Mouse (Mus musculus): ENCODE measurements around the gene Snapc5. TPM values are rescaled to one million over a fixed set of nuclear protein-coding genes. Genes with fewer than 3 reads are reported as not detected.
A peak's percentile ranks its signal among the peaks of the same experiment; 100 is the strongest.

Snapc5 gene
- polyA plus RNA-seq, 1 experiment from 2014 or later, result 29.8 TPM

DNA sequence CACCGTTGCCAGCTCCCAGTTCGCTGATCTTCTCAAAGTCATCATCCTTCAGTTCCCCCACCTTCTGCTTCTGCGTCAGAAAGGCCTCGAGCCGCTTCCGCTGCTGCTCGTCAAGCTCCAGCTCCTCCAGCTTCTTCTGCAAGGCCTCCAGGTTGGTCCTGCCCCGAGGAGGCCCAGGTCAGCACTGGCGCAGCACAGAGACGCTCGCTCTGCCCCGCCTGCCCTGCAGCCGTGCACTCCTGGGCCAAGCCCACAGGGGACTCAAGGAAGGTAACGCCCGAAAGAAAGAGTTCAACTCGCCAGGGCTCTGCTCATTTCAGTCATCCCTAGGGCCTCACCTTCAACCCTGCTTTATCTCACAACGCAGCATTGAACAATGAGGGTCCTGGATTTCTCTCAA is 35.4 kb downstream of the Snapc5 start:
- H3K36me3 ChIP-seq, result peaks cover 40% of the 10 kb centered on the region
- peaks cover 19% of the 10 kb centered on the region for H3K4me1 ChIP-seq
- H3K27ac ChIP-seq, result no peak overlapping the region
- H3K27me3 ChIP-seq (ENCODE audit: insufficient read depth, poor library complexity, severe bottlenecking), result no peaks in the 10 kb centered on the region
- no peaks in the 10 kb centered on the region for H3K9me3 ChIP-seq
- H3K4me3 ChIP-seq, result no peak overlapping the region
- DNase-seq (ENCODE audit: low spot score), result no peak
- 86% methylated on average over 17 of the region's 17 CpGs for WGBS

DNA sequence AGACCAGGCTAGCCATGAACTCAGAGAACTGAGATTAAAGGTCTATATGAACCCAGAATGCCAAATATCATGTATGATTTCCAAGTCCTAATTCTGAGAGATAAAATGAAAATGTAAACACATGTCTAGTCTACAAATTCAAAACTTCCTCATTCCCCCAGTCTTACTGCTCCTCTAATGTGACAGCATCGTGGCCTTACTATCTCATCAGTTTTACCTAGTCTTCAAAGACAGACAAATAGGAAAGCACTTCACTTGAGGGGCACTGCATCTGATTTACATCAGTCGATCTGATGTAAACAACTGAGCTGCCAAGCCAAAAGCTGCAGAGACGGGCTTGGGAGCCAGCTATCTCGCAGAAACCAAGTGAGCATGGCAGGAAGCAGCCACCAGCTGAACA is 37.0 kb downstream of the Snapc5 start:
- 67% methylated on average over 4 of the region's 4 CpGs for WGBS
- no peak overlapping the region for H3K4me3 ChIP-seq
- no peak overlapping the region for H3K27ac ChIP-seq
- H3K4me1 ChIP-seq, result peaks cover 26% of the 10 kb centered on the region
- no peak for DNase-seq (ENCODE audit: low spot score)
- no peaks in the 10 kb centered on the region for H3K9me3 ChIP-seq
- H3K27me3 ChIP-seq (ENCODE audit: insufficient read depth, poor library complexity, severe bottlenecking), result no peaks in the 10 kb centered on the region
- H3K36me3 ChIP-seq, result peaks cover 25% of the 10 kb centered on the region

- H3K9me3 ChIP-seq, result no peaks in the 10 kb centered on the region
- H3K27me3 ChIP-seq (ENCODE audit: insufficient read depth, poor library complexity, severe bottlenecking), result no peaks in the 10 kb centered on the region
- H3K4me1 ChIP-seq, result peaks cover 26% of the 10 kb centered on the region
- no peak for DNase-seq (ENCODE audit: low spot score)
- 88% methylated on average over 2 of the region's 2 CpGs for WGBS
- no peak overlapping the region for H3K27ac ChIP-seq
- H3K4me3 ChIP-seq, result no peak overlapping the region
- peaks cover 20% of the 10 kb centered on the region for H3K36me3 ChIP-seq
Measured at GRCm38 (mm10) chr9:64216641-64217040, 37.6 kb downstream of the Snapc5 start.

- no peaks in the 10 kb centered on the region for H3K27me3 ChIP-seq (ENCODE audit: insufficient read depth, poor library complexity, severe bottlenecking)
- peaks cover 8% of the 10 kb centered on the region for H3K36me3 ChIP-seq
- H3K4me3 ChIP-seq, result no peak overlapping the region
- no peak for DNase-seq (ENCODE audit: low spot score)
- no peak overlapping the region for H3K27ac ChIP-seq
- no peaks in the 10 kb centered on the region for H3K9me3 ChIP-seq
- peaks cover 28% of the 10 kb centered on the region for H3K4me1 ChIP-seq
Measured at GRCm38 (mm10) chr9:64217887-64218286, 38.8 kb downstream of the Snapc5 start.

DNA sequence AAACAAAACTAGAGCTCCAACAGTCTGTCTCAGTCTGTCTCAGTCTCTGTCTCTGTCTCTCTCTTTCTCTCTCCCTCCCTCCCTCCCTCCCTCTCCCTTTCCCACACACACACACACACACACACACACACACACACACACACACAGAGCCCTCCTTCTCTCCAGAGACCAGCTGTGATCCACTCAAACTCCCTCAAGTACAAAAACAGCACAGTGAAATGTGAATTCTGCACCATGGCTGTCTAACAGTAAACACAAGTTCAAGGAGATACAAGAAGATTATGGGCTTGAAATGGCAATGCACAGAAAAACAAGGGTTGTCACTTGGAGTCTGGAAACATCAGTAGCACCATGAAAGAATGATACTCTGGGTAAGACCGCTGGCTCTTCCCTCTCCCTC is 40.2 kb downstream of the Snapc5 start:
- Histone ChIP-seq H3K27ac (no peak overlapping the region), H3K27me3 (ENCODE audit: insufficient read depth, poor library complexity, severe bottlenecking) (no peaks in the 10 kb centered on the region), H3K9me3 (no peaks in the 10 kb centered on the region), H3K4me3 (no peak overlapping the region), H3K4me1 (peaks cover 28% of the 10 kb centered on the region), H3K36me3 (peaks cover 6% of the 10 kb centered on the region)
- no peak for DNase-seq (ENCODE audit: low spot score)
- 75% methylated on average over 1 of the region's 1 CpGs for WGBS

GRCm38 (mm10) chr9:64219772-64220420 is 40.8 kb downstream of the Snapc5 start:
- H3K27ac ChIP-seq, result no peak overlapping the region
- H3K4me1 ChIP-seq, result peaks cover 32% of the 10 kb centered on the region
- 85% methylated on average over 10 of the region's 10 CpGs for WGBS
- no peak for DNase-seq (ENCODE audit: low spot score)
- H3K27me3 ChIP-seq (ENCODE audit: insufficient read depth, poor library complexity, severe bottlenecking), result no peaks in the 10 kb centered on the region
- H3K36me3 ChIP-seq, result peaks cover 3% of the 10 kb centered on the region; the same call in 1 of the 2 replicates
- H3K4me3 ChIP-seq, result no peak overlapping the region
- no peaks in the 10 kb centered on the region for H3K9me3 ChIP-seq

DNA sequence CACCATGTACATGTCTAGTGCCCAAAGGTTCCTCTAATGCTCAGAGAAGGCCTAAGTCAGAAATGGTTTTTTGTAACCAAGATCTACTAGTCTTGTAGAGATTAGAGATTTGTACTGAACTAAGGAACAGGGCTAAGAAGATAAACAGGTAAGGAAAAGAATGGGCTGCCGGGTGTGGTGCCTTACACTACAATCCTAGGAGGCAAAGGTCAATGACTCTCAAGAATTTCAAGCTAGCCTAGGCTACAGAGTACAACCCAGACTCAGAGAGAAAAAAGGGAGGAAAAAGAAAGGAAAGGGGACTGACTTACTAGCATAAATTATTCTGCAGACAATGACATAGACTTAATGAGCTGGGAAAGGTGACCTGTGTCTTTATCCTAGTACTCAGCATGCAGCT is 41.5 kb downstream of the Snapc5 start:
- no peak for DNase-seq (ENCODE audit: low spot score)
- no peak overlapping the region for H3K27ac ChIP-seq
- H3K27me3 ChIP-seq (ENCODE audit: insufficient read depth, poor library complexity, severe bottlenecking), result no peaks in the 10 kb centered on the region
- peaks cover 38% of the 10 kb centered on the region for H3K4me1 ChIP-seq
- H3K36me3 ChIP-seq, result peaks cover 3% of the 10 kb centered on the region; the same call in 1 of the 2 replicates
- no peaks in the 10 kb centered on the region for H3K9me3 ChIP-seq
- no peak overlapping the region for H3K4me3 ChIP-seq
- 71% methylated on average over 1 of the region's 1 CpGs for WGBS

DNA sequence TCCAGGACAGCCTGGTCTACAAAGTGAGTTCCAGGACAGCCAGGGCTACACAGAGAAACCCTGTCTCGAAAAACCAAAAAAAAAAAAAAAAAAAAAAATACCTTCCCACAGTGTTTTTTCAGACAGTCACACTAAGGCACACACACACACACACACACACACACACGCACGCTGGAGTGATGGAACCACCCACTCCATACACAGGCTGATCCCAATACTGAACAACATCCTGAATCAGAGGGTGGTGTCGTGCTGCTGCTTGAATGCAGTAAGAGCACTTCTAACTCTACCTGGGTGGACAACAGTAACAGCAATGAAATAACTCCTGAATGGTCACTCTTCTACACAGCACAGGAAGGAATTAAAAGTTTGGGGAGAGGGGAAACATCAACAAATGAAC is 42.4 kb downstream of the Snapc5 start:
- whole genome bisulfite sequencing, result 91% methylated on average over 4 of the region's 4 CpGs
- no peaks in the 10 kb centered on the region for H3K27me3 ChIP-seq (ENCODE audit: insufficient read depth, poor library complexity, severe bottlenecking)
- DNase-seq (ENCODE audit: low spot score), result no peak
- peaks cover 40% of the 10 kb centered on the region for H3K4me1 ChIP-seq
- H3K4me3 ChIP-seq, result no peak overlapping the region
- peaks cover 3% of the 10 kb centered on the region; the same call in 1 of the 2 replicates for H3K36me3 ChIP-seq
- no peak overlapping the region for H3K27ac ChIP-seq
- H3K9me3 ChIP-seq, result no peaks in the 10 kb centered on the region

GRCm38 (mm10) chr9:64222098-64222497 is 43.0 kb downstream of the Snapc5 start:
- Histone ChIP-seq H3K9me3 (no peaks in the 10 kb centered on the region), H3K4me1 (peaks cover 38% of the 10 kb centered on the region), H3K36me3 (peaks cover 3% of the 10 kb centered on the region; the same call in 1 of the 2 replicates), H3K27ac (no peak overlapping the region), H3K27me3 (ENCODE audit: insufficient read depth, poor library complexity, severe bottlenecking) (no peaks in the 10 kb centered on the region), H3K4me3 (no peak overlapping the region)
- 79% methylated on average over 2 of the region's 2 CpGs for WGBS
- no peak for DNase-seq (ENCODE audit: low spot score)

DNA sequence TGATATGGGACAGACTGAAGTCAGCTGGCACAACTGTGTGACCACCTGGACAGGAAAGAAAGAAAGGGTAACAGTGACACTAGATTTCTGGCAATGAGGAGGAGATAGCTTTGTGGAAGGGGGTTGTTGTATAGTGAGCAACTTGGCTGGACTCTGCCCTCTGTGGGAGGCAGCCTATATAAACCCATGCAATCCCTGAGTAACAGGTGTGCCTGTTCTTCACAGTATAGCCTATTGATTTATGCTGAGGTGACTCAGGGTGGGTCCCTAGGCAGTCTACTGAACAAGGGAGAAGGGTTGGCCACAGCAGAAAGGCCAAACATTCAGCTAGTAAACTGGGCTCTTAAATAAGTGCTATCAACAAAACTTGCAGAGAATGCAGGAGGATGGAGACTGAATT is 46.7 kb downstream of the Snapc5 start:
- H3K27me3 ChIP-seq (ENCODE audit: insufficient read depth, poor library complexity, severe bottlenecking), result no peaks in the 10 kb centered on the region
- peaks cover 3% of the 10 kb centered on the region; the same call in 1 of the 2 replicates for H3K36me3 ChIP-seq
- no peak overlapping the region for H3K4me3 ChIP-seq
- no peak for DNase-seq (ENCODE audit: low spot score)
- no peaks in the 10 kb centered on the region for H3K9me3 ChIP-seq
- H3K27ac ChIP-seq, result no peak overlapping the region
- peaks cover 32% of the 10 kb centered on the region for H3K4me1 ChIP-seq

GRCm38 (mm10) chr9:64227736-64228135 is 48.7 kb downstream of the Snapc5 start:
- DNase-seq (ENCODE audit: low spot score), result no peak
- no peaks in the 10 kb centered on the region for H3K27me3 ChIP-seq (ENCODE audit: insufficient read depth, poor library complexity, severe bottlenecking)
- peaks cover 49% of the 10 kb centered on the region for H3K4me1 ChIP-seq
- H3K9me3 ChIP-seq, result no peaks in the 10 kb centered on the region
- no peak overlapping the region for H3K4me3 ChIP-seq
- WGBS, result 61% methylated on average over 12 of the region's 12 CpGs
- no peak overlapping the region for H3K27ac ChIP-seq
- peaks cover 3% of the 10 kb centered on the region; the same call in 1 of the 2 replicates for H3K36me3 ChIP-seq

- Histone ChIP-seq H3K27ac (no peak overlapping the region), H3K4me1 (peaks cover 49% of the 10 kb centered on the region), H3K9me3 (no peaks in the 10 kb centered on the region)
Measured at GRCm38 (mm10) chr9:64228972-64229371, 49.9 kb downstream of the Snapc5 start.

GRCm38 (mm10) chr9:64231171-64231570 is 52.1 kb downstream of the Snapc5 start:
- Histone ChIP-seq H3K4me3 (no peak overlapping the region), H3K27me3 (ENCODE audit: insufficient read depth, poor library complexity, severe bottlenecking) (no peaks in the 10 kb centered on the region), H3K36me3 (peaks cover 10% of the 10 kb centered on the region), H3K27ac (peak overlapping the region; percentile 23; the same call in 1 of the 2 replicates), H3K9me3 (no peaks in the 10 kb centered on the region), H3K4me1 (peaks cover 33% of the 10 kb centered on the region)
- no peak for DNase-seq (ENCODE audit: low spot score)
- WGBS, result 47% methylated on average over 5 of the region's 5 CpGs

More at GRCm38 (mm10) chr9:64228972-64229371, 49.9 kb downstream of the Snapc5 start:
- H3K4me3 ChIP-seq, result no peak overlapping the region
- H3K36me3 ChIP-seq, result no peaks in the 10 kb centered on the region
- no peaks in the 10 kb centered on the region for H3K27me3 ChIP-seq (ENCODE audit: insufficient read depth, poor library complexity, severe bottlenecking)
- DNase-seq (ENCODE audit: low spot score), result no peak

DNA sequence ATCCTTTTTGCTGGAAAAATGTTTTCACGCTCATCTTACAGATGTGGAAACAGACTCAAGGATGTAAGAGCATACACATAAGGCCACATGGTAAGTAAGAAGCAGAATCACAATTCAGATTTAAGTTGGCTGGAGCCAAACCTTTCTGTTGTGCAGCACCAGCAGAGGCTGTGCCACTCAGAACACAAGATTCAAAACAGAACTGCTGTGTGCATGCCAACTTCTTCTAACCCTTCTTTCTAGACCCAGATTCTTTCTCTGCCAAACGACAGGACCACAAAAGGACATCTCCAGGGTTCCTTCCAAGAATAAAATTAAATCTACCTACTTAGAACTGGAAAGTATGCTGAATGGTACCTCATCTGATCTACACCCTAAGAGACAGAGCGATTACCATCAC is 52.6 kb downstream of the Snapc5 start:
- H3K27ac ChIP-seq, result peak overlapping the region; percentile 24; the same call in 1 of the 2 replicates
- H3K9me3 ChIP-seq, result no peaks in the 10 kb centered on the region
- WGBS, result 82% methylated on average over 3 of the region's 3 CpGs
- H3K27me3 ChIP-seq (ENCODE audit: insufficient read depth, poor library complexity, severe bottlenecking), result no peaks in the 10 kb centered on the region
- no peak overlapping the region for H3K4me3 ChIP-seq
- H3K4me1 ChIP-seq, result peaks cover 32% of the 10 kb centered on the region
- DNase-seq (ENCODE audit: low spot score), result no peak
- peaks cover 12% of the 10 kb centered on the region for H3K36me3 ChIP-seq

All from heart, embryonic 10.5 days (tissue).